Mouse (Mus musculus) hindbrain, embryonic 13.5 days (tissue): ENCODE data around the gene Slc35c1. TPM values are rescaled to one million over a fixed set of nuclear protein-coding genes. Genes with fewer than 3 reads are reported as not detected.

ENCODE experiments used
- ATAC-seq: fragments of 200-750 bp; cut with Nextera tagmentation; 2 replicates; pipeline ENCODE4 v1.8.0; 2017; ENCODE audit warnings: moderate TSS enrichment; ENCODE audit not compliant: low FRiP score
- H3K27ac ChIP-seq: fragments of 300-500 bp; sonication (generic); 2 replicates; pipeline ENCODE4 v1.5.1; 2015; ENCODE audit warnings: inconsistent platforms, mild to moderate bottlenecking, moderate library complexity
- H3K27me3 ChIP-seq: fragments of 300-500 bp; sonication (generic); 2 replicates; pipeline ENCODE4 v1.6.1; 2015; ENCODE audit warnings: mild to moderate bottlenecking, inconsistent platforms
- H3K36me3 ChIP-seq: fragments of 300-500 bp; sonication (generic); 2 replicates; pipeline ENCODE4 v1.6.1; 2015; ENCODE audit warnings: mild to moderate bottlenecking, inconsistent platforms
- H3K4me1 ChIP-seq: fragments of 300-500 bp; sonication (generic); replicated peaks from 2 replicates; pipeline ENCODE4 v1.6.1; 2015; ENCODE audit warnings: inconsistent platforms
- H3K4me2 ChIP-seq: fragments of 300-500 bp; sonication (generic); 2 replicates; pipeline ENCODE4 v1.6.1; 2015; ENCODE audit warnings: inconsistent platforms, mild to moderate bottlenecking, moderate library complexity
- H3K4me3 ChIP-seq: fragments of 300-500 bp; sonication (generic); 2 replicates; pipeline ENCODE4 v1.5.1; 2015; ENCODE audit warnings: mild to moderate bottlenecking, inconsistent platforms
- H3K9ac ChIP-seq: fragments of 300-500 bp; sonication (generic); 2 replicates; pipeline ENCODE4 v1.6.1; 2015; ENCODE audit warnings: mild to moderate bottlenecking, inconsistent platforms
- H3K9me3 ChIP-seq: fragments of 300-500 bp; sonication (generic); 2 replicates; pipeline ENCODE4 v1.6.1; 2016; ENCODE audit warnings: inconsistent platforms
- WGBS: fragments of 180-500 bp; shearing (Covaris S2); methylation state at CpG from one replicate; pipeline ENCODE4 v1.1.7; 2015; 5-methylcytosine and 5-hydroxymethylcytosine counted together
- polyA plus RNA-seq: library from polyadenylated mRNA; unstranded; fragments of >200 nt; fragmentation: Nextera tagmentation; extraction: Ambion mirVana; gene quantifications from 2 replicates; pipeline ENCODE4 v1.2.1, GENCODE M21; 2015

Slc35c1 gene
- polyA plus RNA-seq, 1 experiment from 2014 or later: 10.5 TPM

GRCm38 (mm10) chr2:92443313-92443712, 17.0 kb downstream of the Slc35c1 start:
- no peak for ATAC-seq
- 80% methylated on average over 4 of the region's 4 CpGs for WGBS
- H3K4me2 ChIP-seq: no peak overlapping the region

GRCm38 (mm10) chr2:92442419-92443001, 17.8 kb downstream of the Slc35c1 start:
- no peaks in the 10 kb centered on the region for H3K27me3 ChIP-seq
- no peak for ATAC-seq

More at GRCm38 (mm10) chr2:92443313-92443712, 17.0 kb downstream of the Slc35c1 start:
- peaks cover 7% of the 10 kb centered on the region; the same call in 1 of the 2 replicates for H3K4me1 ChIP-seq
- H3K9ac ChIP-seq: no peak overlapping the region
- H3K27me3 ChIP-seq: no peaks in the 10 kb centered on the region
- H3K36me3 ChIP-seq: no peaks in the 10 kb centered on the region
- H3K9me3 ChIP-seq: no peaks in the 10 kb centered on the region
- H3K4me3 ChIP-seq: no peak overlapping the region
- H3K27ac ChIP-seq: no peak overlapping the region

GRCm38 (mm10) chr2:92440432-92440831, 19.9 kb downstream of the Slc35c1 start:
- peaks cover 10% of the 10 kb centered on the region; the same call in 1 of the 2 replicates for H3K4me1 ChIP-seq
- H3K27ac ChIP-seq: no peak overlapping the region
- no peak overlapping the region for H3K4me2 ChIP-seq
- no peak overlapping the region for H3K4me3 ChIP-seq
- H3K9ac ChIP-seq: no peak overlapping the region
- no peaks in the 10 kb centered on the region for H3K36me3 ChIP-seq
- H3K27me3 ChIP-seq: 0 out of 2 replicates have a peak, but pooled peaks cover 5% of the 10 kb centered on the region
- WGBS: 75% methylated on average over 6 of the region's 6 CpGs
- no peaks in the 10 kb centered on the region for H3K9me3 ChIP-seq
- ATAC-seq: no peak

More at GRCm38 (mm10) chr2:92442419-92443001, 17.8 kb downstream of the Slc35c1 start:
- H3K36me3 ChIP-seq: no peaks in the 10 kb centered on the region
- H3K4me3 ChIP-seq: no peak overlapping the region
- H3K4me2 ChIP-seq: no peak overlapping the region
- no peaks in the 10 kb centered on the region for H3K9me3 ChIP-seq
- H3K27ac ChIP-seq: peak overlapping the region; percentile 45; the same call in 1 of the 2 replicates
- WGBS: 74% methylated on average over 12 of the region's 12 CpGs
- H3K9ac ChIP-seq: 0 out of 2 replicates have a peak overlapping the region, but pooled peaks have one; percentile 20
- peaks cover 10% of the 10 kb centered on the region; the same call in 1 of the 2 replicates for H3K4me1 ChIP-seq

- Histone ChIP-seq H3K27ac (no peak overlapping the region), H3K4me3 (no peak overlapping the region), H3K9me3 (no peaks in the 10 kb centered on the region), H3K4me2 (no peak overlapping the region), H3K27me3 (0 out of 2 replicates have a peak, but pooled peaks cover 5% of the 10 kb centered on the region), H3K9ac (no peak overlapping the region), H3K36me3 (no peaks in the 10 kb centered on the region), H3K4me1 (peaks cover 18% of the 10 kb centered on the region)
- no peak for ATAC-seq
- 66% methylated on average over 3 of the region's 3 CpGs for WGBS
Observed at GRCm38 (mm10) chr2:92438567-92438966, 21.8 kb downstream of the Slc35c1 start.

- under 1% methylated on average over 5 of the region's 5 CpGs for WGBS
- no peak overlapping the region for H3K4me3 ChIP-seq
- H3K27ac ChIP-seq: no peak overlapping the region
- no peaks in the 10 kb centered on the region for H3K36me3 ChIP-seq
- no peak for ATAC-seq
- peaks cover 24% of the 10 kb centered on the region for H3K4me1 ChIP-seq
- H3K9me3 ChIP-seq: no peaks in the 10 kb centered on the region
- H3K9ac ChIP-seq: no peak overlapping the region
- H3K4me2 ChIP-seq: peak overlapping the region; percentile 39; the same call in 1 of the 2 replicates
- 0 out of 2 replicates have a peak, but pooled peaks cover 5% of the 10 kb centered on the region for H3K27me3 ChIP-seq
Observed at GRCm38 (mm10) chr2:92437875-92438274, 22.5 kb downstream of the Slc35c1 start.

GRCm38 (mm10) chr2:92437366-92437765, 23.0 kb downstream of the Slc35c1 start:
- no peak overlapping the region for H3K27ac ChIP-seq
- peaks cover 26% of the 10 kb centered on the region for H3K4me1 ChIP-seq
- no peak overlapping the region for H3K4me3 ChIP-seq
- H3K9ac ChIP-seq: no peak overlapping the region
- H3K27me3 ChIP-seq: 0 out of 2 replicates have a peak, but pooled peaks cover 5% of the 10 kb centered on the region
- no peak for ATAC-seq
- no peaks in the 10 kb centered on the region for H3K9me3 ChIP-seq
- no peaks in the 10 kb centered on the region for H3K36me3 ChIP-seq
- no peak overlapping the region; the same call in 1 of the 2 replicates for H3K4me2 ChIP-seq
- 81% methylated on average over 4 of the region's 4 CpGs for WGBS

GRCm38 (mm10) chr2:92435023-92435422, 25.3 kb downstream of the Slc35c1 start:
- Histone ChIP-seq H3K4me2 (peak overlapping the region; percentile 94), H3K9ac (peak overlapping the region; percentile 59; the same call in 1 of the 2 replicates), H3K4me3 (no peak overlapping the region), H3K9me3 (no peaks in the 10 kb centered on the region), H3K4me1 (peaks cover 44% of the 10 kb centered on the region), H3K36me3 (no peaks in the 10 kb centered on the region), H3K27ac (peak overlapping the region; percentile 46; the same call in 1 of the 2 replicates), H3K27me3 (0 out of 2 replicates have a peak, but pooled peaks cover 5% of the 10 kb centered on the region)
- no peak for ATAC-seq
- WGBS: 63% methylated on average over 6 of the region's 6 CpGs

- Histone ChIP-seq H3K9ac (peak overlapping the region; percentile 59), H3K27me3 (0 out of 2 replicates have a peak, but pooled peaks cover 5% of the 10 kb centered on the region), H3K9me3 (no peaks in the 10 kb centered on the region), H3K4me2 (peak overlapping the region; percentile 94), H3K4me1 (peaks cover 50% of the 10 kb centered on the region), H3K4me3 (peak overlapping the region; percentile 89), H3K36me3 (no peaks in the 10 kb centered on the region), H3K27ac (peak overlapping the region; percentile 46)
- 8% methylated on average over 12 of the region's 12 CpGs for WGBS
- ATAC-seq: no peak
Observed at GRCm38 (mm10) chr2:92434375-92434745, 26.0 kb downstream of the Slc35c1 start.

- peak within 1 kb of the TSS; percentile 93 for H3K27ac ChIP-seq
- H3K9ac ChIP-seq: peak within 1 kb of the TSS; percentile 91
- H3K9me3 ChIP-seq: no peaks in the 10 kb centered on the region
- WGBS: under 1% methylated on average over 76 of the region's 76 CpGs
- 0 out of 2 replicates have a peak, but pooled peaks cover 5% of the 10 kb centered on the region for H3K27me3 ChIP-seq
- peak within 1 kb of the TSS; percentile 89 for H3K4me3 ChIP-seq
- no peaks in the 10 kb centered on the region for H3K36me3 ChIP-seq
- H3K4me2 ChIP-seq: peak within 1 kb of the TSS; percentile 94
- peaks cover 55% of the 10 kb centered on the region for H3K4me1 ChIP-seq
- peak; percentile 96 for ATAC-seq
Observed at GRCm38 (mm10) chr2:92433578-92434374, 26.6 kb downstream of the Slc35c1 start, which contains the start of gene Cry2. Cry2 (minus strand) TSS chr2:92434043.

GRCm38 (mm10) chr2:92432299-92433295, 27.7 kb downstream of the Slc35c1 start:
- 0 out of 2 replicates have a peak, but pooled peaks cover 5% of the 10 kb centered on the region for H3K27me3 ChIP-seq
- H3K9ac ChIP-seq: peak overlapping the region; percentile 91
- H3K4me3 ChIP-seq: peak overlapping the region; percentile 89
- peaks cover 64% of the 10 kb centered on the region for H3K4me1 ChIP-seq
- no peaks in the 10 kb centered on the region for H3K9me3 ChIP-seq
- ATAC-seq: no peak
- WGBS: 30% methylated on average over 17 of the region's 17 CpGs
- H3K4me2 ChIP-seq: peak overlapping the region; percentile 94
- no peaks in the 10 kb centered on the region for H3K36me3 ChIP-seq
- peak overlapping the region; percentile 93 for H3K27ac ChIP-seq

- H3K36me3 ChIP-seq: no peaks in the 10 kb centered on the region
- H3K4me1 ChIP-seq: peaks cover 72% of the 10 kb centered on the region
- H3K27me3 ChIP-seq: 0 out of 2 replicates have a peak, but pooled peaks cover 5% of the 10 kb centered on the region
- 15% methylated on average over 11 of the region's 11 CpGs for WGBS
- peak overlapping the region; percentile 89 for H3K4me3 ChIP-seq
- peak overlapping the region; percentile 93 for H3K27ac ChIP-seq
- no peaks in the 10 kb centered on the region for H3K9me3 ChIP-seq
- peak overlapping the region; percentile 94 for H3K4me2 ChIP-seq
- H3K9ac ChIP-seq: peak overlapping the region; percentile 91
- no peak for ATAC-seq
Observed at GRCm38 (mm10) chr2:92431611-92432179, 28.6 kb downstream of the Slc35c1 start.
